Mouse (Mus musculus): ENCODE measurements around the gene Dhx16.

Gene Dhx16

DNA sequence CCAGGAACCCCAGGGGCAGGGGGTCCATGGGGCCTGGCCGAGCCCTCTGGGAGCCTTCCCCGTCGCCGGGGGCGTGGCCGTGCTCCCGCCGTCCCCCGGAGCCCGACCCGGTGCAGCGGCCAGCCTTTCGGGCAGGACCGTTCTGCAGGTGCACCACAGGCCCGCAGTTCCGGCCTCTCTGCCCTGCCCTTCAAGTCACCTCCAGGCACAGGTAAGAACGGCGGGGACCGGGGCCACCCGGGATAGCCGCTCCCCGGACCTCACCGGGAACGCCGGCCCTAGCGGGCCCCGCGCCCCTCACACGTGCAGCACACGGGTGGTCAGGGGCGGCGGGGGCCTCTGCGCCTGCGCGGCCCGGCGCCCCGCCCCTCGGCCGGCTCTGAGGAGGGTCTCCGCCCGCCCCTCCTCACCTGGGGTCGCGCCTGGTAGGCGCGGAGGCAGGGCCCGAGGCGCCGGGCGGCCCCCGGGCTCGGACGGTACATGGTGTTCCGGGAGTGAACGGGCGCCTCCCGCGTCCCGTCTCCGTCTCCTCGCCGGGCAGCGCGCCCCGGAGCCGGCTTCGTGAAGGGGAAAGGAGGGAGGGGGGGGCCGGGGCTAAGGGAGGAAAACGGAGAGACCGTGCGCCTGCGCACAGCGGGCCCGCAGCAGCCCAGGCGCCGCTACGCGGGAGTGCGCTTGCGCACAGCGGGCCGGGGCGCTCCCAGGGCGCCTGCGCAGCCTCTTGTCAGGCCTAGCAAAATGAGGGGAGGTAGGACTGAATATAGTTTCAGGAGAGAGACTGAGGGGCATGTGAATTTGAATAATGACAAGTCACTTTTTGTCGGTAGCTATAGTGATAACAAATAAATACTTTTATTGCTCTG is 17.4 kb downstream of the Dhx16 start, which contains the start of gene 2310061I04Rik:
Gene 2310061I04Rik, minus strand, starts transcription at position 651 of the 863 bp plus-strand sequence.
- peak; percentile 88 for ATAC-seq (ENCODE audit: low TSS enrichment)

GRCm38 (mm10) chr17:35897644-35898573 is 18.3 kb downstream of the Dhx16 start:
- ATAC-seq (ENCODE audit: low TSS enrichment): peak; percentile 29; the same call in 1 of the 2 replicates

- ATAC-seq (ENCODE audit: low TSS enrichment): no peak
Observed at GRCm38 (mm10) chr17:35900636-35901035, 21.0 kb downstream of the Dhx16 start.

- ATAC-seq (ENCODE audit: low TSS enrichment): no peak
Observed at GRCm38 (mm10) chr17:35903343-35903991, 23.8 kb downstream of the Dhx16 start.

- no peak for ATAC-seq (ENCODE audit: low TSS enrichment)
Observed at GRCm38 (mm10) chr17:35903992-35904355, 24.4 kb downstream of the Dhx16 start.

- ATAC-seq (ENCODE audit: low TSS enrichment): no peak
Observed at GRCm38 (mm10) chr17:35905587-35905986, 26.0 kb downstream of the Dhx16 start.

GRCm38 (mm10) chr17:35907609-35908008 is 28.0 kb downstream of the Dhx16 start:
- no peak for ATAC-seq (ENCODE audit: low TSS enrichment)

- ATAC-seq (ENCODE audit: low TSS enrichment): no peak; the same call in 1 of the 2 replicates
Observed at GRCm38 (mm10) chr17:35909186-35909918, 29.7 kb downstream of the Dhx16 start.

DNA sequence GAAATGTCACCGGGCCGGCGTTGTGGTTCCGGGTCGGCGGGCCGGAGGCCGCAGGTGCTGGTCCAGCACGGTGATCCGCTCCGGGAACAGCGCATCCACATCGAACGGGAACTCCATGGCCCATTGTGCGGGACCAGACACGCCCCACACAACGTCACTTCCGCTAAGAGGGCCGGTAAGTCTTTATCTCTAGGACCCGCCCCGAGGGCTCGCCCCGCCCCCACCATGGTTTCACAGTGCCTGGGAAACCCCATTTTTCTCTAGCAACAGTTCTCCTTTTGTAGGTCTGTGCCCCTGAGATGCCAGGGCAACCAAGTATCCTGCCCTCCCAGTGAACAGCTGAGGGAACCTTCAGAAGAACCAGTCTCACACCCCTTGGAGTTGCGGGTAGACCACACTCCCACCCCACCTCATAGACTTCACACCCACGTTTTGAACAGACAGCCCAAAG is 30.3 kb downstream of the Dhx16 start, which contains the start of gene Atat1:
Gene Atat1, minus strand, starts transcription at position 157 of the 451 bp plus-strand sequence.
- ATAC-seq (ENCODE audit: low TSS enrichment): peak; percentile 93

DNA sequence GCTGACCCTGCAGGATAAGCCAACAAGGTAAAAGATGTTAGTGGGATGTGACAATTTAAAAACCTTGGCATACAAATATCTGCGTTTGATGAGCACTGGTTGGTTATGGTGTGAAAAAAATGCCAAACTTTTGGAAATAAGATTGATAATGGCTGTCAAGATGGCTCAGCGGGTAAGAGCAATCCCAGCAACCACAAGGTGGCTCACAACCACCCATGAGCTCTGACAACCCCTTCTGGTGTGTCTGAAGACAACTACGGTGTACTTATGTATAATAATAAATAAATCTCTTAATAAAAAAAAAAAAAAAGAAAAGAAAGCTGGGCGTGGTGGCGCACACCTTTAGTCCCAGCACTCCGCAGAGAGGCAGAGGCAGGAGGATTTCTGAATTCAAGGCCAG is 35.4 kb downstream of the Dhx16 start:
- ATAC-seq (ENCODE audit: low TSS enrichment): no peak

DNA sequence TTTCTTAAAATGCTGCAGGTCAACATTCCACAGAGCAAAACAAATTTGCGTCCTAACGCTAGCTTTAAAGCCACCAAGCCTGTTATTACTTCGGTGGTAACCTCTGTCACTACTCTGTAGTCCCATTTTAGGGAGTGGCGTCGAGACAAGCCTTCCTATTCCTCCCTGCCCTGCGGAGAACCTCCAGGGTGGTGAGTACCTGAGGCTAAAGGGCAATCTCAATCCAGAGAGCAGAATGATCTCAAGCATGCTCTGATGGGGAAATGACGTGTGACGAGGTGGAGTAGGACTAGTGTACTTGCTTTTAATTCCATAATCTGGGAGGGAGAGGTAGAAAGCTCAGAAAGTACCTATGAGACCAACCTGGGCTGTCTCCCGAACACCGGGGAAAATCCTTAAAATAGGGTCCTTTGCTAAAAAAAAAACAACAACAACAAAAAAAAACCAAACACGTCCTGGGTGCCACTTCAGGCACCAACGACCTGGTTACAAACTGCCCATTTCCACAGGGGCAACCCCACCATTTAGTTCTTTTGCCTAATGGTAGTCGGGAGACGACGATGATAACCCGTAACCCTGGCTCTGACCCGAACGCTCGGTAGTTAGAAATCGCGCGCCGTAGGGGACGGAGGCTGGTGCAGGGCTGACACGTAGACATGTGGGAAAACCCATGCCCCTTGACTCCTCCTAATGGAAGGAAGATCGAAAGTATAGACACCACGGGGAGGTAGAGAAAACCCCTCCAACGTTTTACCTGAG is 36.1 kb downstream of the Dhx16 start:
- ATAC-seq (ENCODE audit: low TSS enrichment): peak; percentile 1

GRCm38 (mm10) chr17:35916297-35917142 is 36.9 kb downstream of the Dhx16 start, which contains the start of the genes Mrps18b and Ppp1r10:
Gene Mrps18b (minus strand): TSS chr17:35916389.
Gene Ppp1r10 (plus strand): TSS chr17:35916434.
- ATAC-seq (ENCODE audit: low TSS enrichment): peak; percentile 85

DNA sequence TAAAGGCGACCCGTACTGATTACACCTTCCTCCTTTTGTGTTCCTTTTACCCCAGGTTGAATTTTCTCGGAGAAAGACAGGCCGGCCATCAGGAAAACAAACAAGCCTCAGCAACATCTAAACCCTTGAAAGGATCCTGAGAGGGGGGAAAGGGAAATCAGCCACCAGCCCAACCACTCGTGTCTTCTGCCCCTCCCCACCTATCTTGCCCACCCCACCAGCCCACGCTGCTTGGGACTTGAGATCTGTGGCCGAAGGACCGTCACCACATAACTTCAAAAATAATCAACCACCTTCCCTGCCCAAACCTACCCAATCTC is 37.5 kb downstream of the Dhx16 start:
- ATAC-seq (ENCODE audit: low TSS enrichment): no peak

DNA sequence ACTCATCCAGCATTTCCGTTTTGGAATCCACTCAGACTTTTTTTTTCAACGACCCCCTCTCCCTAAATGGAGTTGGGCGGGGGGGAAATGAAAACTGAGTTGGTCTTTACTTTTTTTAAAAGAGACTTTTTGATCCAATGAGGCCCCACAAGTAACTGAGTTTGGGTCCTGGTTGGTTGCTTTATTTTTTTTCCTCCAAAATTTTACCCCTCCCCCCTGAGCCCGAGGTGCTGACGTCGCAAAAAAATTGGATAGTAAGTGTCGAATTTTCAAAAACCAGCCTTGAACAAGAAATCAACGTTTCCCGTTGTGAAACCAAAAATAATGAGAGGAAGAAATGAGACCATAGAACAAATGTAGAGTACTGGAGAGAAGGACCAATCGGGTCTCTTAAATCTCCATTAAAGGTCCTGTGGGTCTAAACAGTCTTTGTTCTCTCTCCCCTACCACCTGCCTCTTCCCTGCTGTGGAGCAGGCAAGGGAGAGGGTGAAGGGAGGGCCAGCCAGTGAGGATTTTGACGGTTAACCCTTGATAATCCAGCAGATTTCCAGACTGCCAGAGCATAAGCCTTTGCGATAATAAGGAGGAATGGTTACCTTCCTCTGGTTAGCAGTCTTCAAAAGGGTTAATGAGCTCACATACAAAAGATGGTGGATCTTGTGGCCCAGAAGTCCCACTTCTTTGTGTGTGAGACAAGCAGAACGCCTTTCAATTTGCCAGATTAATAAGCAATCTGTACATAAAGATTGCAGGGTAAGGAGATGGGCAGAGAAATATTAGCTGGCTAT is 38.0 kb downstream of the Dhx16 start:
- ATAC-seq (ENCODE audit: low TSS enrichment): no peak

GRCm38 (mm10) chr17:35918276-35919059 is 38.8 kb downstream of the Dhx16 start:
- no peak for ATAC-seq (ENCODE audit: low TSS enrichment)

DNA sequence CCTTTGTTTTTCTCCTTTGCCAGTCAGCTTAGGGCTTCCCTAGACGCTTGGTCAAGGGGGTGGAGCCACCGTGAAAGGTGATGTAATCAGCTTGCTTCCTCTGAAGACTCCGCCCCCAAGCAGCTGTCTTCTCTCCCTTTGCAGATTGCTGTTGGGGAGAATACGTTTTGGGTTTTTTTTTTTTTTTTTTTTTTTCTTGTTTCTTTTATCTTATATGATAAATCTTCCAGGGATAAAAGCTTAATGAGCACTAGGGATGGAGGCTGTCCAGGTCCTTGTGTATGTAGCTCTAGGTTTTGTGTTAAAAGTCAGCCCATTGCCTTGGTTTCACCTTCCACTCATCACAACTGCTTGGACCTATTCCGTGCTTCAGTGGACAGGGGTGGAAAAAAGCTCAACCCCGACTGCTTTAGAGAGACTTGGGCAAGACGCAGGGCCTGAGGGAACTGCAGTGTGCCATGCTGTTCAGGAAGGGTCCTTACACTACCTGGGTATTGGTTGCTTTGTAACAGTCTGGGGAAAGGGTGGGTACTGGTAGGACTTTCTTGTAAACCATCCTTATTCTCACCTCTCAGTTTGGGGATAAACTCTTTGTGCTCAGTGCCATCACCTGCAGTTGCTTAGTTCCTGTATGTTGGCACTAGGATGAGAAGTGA is 39.6 kb downstream of the Dhx16 start:
- ATAC-seq (ENCODE audit: low TSS enrichment): peak; percentile 54

- no peak for ATAC-seq (ENCODE audit: low TSS enrichment)
Observed at GRCm38 (mm10) chr17:35919864-35920301, 40.3 kb downstream of the Dhx16 start.
